Mouse (Mus musculus) stomach, embryonic 14.5 days (tissue): Measurements from ENCODE around the gene Hoxc9. TPM values are rescaled to one million over a fixed set of nuclear protein-coding genes. Genes with fewer than 3 reads are reported as not detected.

Experiments used
- ATAC-seq: fragments of 200-750 bp; cut with Nextera tagmentation; 2 replicates; pipeline ENCODE4 v1.8.0; 2017; ENCODE audit warnings: low read depth, moderate TSS enrichment; ENCODE audit not compliant: insufficient number of reproducible peaks, insufficient read depth, low FRiP score
- H3K27ac ChIP-seq: fragments of 300-500 bp; sonication (generic); 2 replicates; pipeline ENCODE4 v1.5.1; 2014; ENCODE audit warnings: mild to moderate bottlenecking, low read length, moderate library complexity, mixed read lengths
- H3K27me3 ChIP-seq: fragments of 300-500 bp; sonication (generic); 2 replicates; pipeline ENCODE4 v1.6.1; 2014; ENCODE audit warnings: low read length, control low read depth, mixed read lengths; ENCODE audit not compliant: control insufficient read depth, insufficient read depth
- H3K36me3 ChIP-seq: fragments of 300-500 bp; sonication (generic); 2 replicates; pipeline ENCODE4 v1.6.1; 2014; ENCODE audit warnings: mild to moderate bottlenecking, control low read depth, low read length, moderate library complexity, mixed read lengths; ENCODE audit not compliant: control insufficient read depth, insufficient read depth
- H3K4me1 ChIP-seq: fragments of 300-500 bp; sonication (generic); 2 replicates; pipeline ENCODE4 v1.6.1; 2014; ENCODE audit warnings: low read length, control low read depth, mixed read lengths; ENCODE audit not compliant: control insufficient read depth, insufficient read depth
- H3K4me2 ChIP-seq: fragments of 300-500 bp; sonication (generic); replicated peaks from 2 replicates; pipeline ENCODE4 v1.6.1; 2014; ENCODE audit warnings: low read depth, low read length, control low read depth
- H3K4me3 ChIP-seq: fragments of 300-500 bp; sonication (generic); 2 replicates; pipeline ENCODE4 v1.5.1; 2014; ENCODE audit warnings: low read depth, low read length, control low read depth
- H3K9ac ChIP-seq: fragments of 300-500 bp; sonication (generic); replicated peaks from 2 replicates; pipeline ENCODE4 v1.6.1; 2014; ENCODE audit warnings: low read depth, mild to moderate bottlenecking, control low read depth, low read length, moderate library complexity, mixed read lengths
- H3K9me3 ChIP-seq: fragments of 300-500 bp; sonication (generic); 2 replicates; pipeline ENCODE4 v1.6.1; 2016; ENCODE audit warnings: low read depth, low read length, control low read depth; ENCODE audit not compliant: control insufficient read depth
- WGBS: fragments of 180-500 bp; shearing (Covaris S2); extraction: QIAGEN DNeasy Blood & Tissue Kit; methylation state at CpG from one replicate; pipeline ENCODE4 v1.1.7; 2014; 5-methylcytosine and 5-hydroxymethylcytosine counted together
- polyA plus RNA-seq: library from polyadenylated mRNA; unstranded; fragments of >200 nt; fragmentation: Nextera tagmentation; extraction: Ambion mirVana; gene quantifications from 2 replicates; pipeline ENCODE4 v1.2.1, GENCODE M21; 2014

The Hoxc9 gene
- polyA plus RNA-seq, 1 experiment from 2014 or later, result not detected

GRCm38 (mm10) chr15:102963259-102963658, 13.0 kb upstream of the Hoxc9 start:
- H3K4me1 ChIP-seq, result no peaks in the 10 kb centered on the region; the same call in 1 of the 2 replicates
- no peak overlapping the region for H3K4me2 ChIP-seq
- ATAC-seq, result no peak
- no peak overlapping the region for H3K9ac ChIP-seq
- peaks cover 78% of the 10 kb centered on the region for H3K27me3 ChIP-seq
- H3K9me3 ChIP-seq, result no peaks in the 10 kb centered on the region
- 3% methylated on average over 8 of the region's 8 CpGs for WGBS
- H3K36me3 ChIP-seq, result no peaks in the 10 kb centered on the region
- no peak overlapping the region for H3K4me3 ChIP-seq
- H3K27ac ChIP-seq, result no peak overlapping the region

GRCm38 (mm10) chr15:102963671-102964640, 12.3 kb upstream of the Hoxc9 start:
- Histone ChIP-seq H3K4me2 (no peak overlapping the region), H3K9me3 (no peaks in the 10 kb centered on the region), H3K36me3 (no peaks in the 10 kb centered on the region), H3K27me3 (peaks cover 81% of the 10 kb centered on the region), H3K4me3 (no peak overlapping the region), H3K27ac (no peak overlapping the region), H3K9ac (no peak overlapping the region), H3K4me1 (no peaks in the 10 kb centered on the region; the same call in 1 of the 2 replicates)
- no peak for ATAC-seq
- WGBS, result 2% methylated on average over 28 of the region's 28 CpGs

GRCm38 (mm10) chr15:102965003-102965891, 11.0 kb upstream of the Hoxc9 start:
- H3K36me3 ChIP-seq, result no peaks in the 10 kb centered on the region
- H3K4me2 ChIP-seq, result no peak overlapping the region
- H3K4me1 ChIP-seq, result no peaks in the 10 kb centered on the region; the same call in 1 of the 2 replicates
- H3K9ac ChIP-seq, result no peak overlapping the region
- ATAC-seq, result no peak
- H3K27ac ChIP-seq, result no peak overlapping the region
- no peak overlapping the region for H3K4me3 ChIP-seq
- WGBS, result 5% methylated on average over 26 of the region's 26 CpGs
- peaks cover 83% of the 10 kb centered on the region for H3K27me3 ChIP-seq
- no peaks in the 10 kb centered on the region for H3K9me3 ChIP-seq

GRCm38 (mm10) chr15:102965892-102966775, 10.1 kb upstream of the Hoxc9 start:
- Histone ChIP-seq H3K9me3 (no peaks in the 10 kb centered on the region), H3K27ac (no peak overlapping the region), H3K4me3 (no peak overlapping the region), H3K4me1 (no peaks in the 10 kb centered on the region; the same call in 1 of the 2 replicates), H3K9ac (no peak overlapping the region), H3K4me2 (peak overlapping the region; percentile 1; the same call in 1 of the 2 replicates), H3K27me3 (peaks cover 83% of the 10 kb centered on the region), H3K36me3 (no peaks in the 10 kb centered on the region)
- ATAC-seq, result peak; percentile 56; the same call in 1 of the 2 replicates
- WGBS, result 5% methylated on average over 29 of the region's 30 CpGs

- H3K4me3 ChIP-seq, result no peak within 1 kb of the TSS
- H3K27me3 ChIP-seq, result peaks cover 84% of the 10 kb centered on the region
- H3K9me3 ChIP-seq, result no peaks in the 10 kb centered on the region
- WGBS, result 2% methylated on average over 27 of the region's 27 CpGs
- peak; percentile 30; the same call in 1 of the 2 replicates for ATAC-seq
- H3K36me3 ChIP-seq, result no peaks in the 10 kb centered on the region
- H3K4me2 ChIP-seq, result peak within 1 kb of the TSS; percentile 1; the same call in 1 of the 2 replicates
- H3K4me1 ChIP-seq, result no peaks in the 10 kb centered on the region; the same call in 1 of the 2 replicates
- H3K27ac ChIP-seq, result no peak within 1 kb of the TSS
- H3K9ac ChIP-seq, result no peak within 1 kb of the TSS
Measured at GRCm38 (mm10) chr15:102966776-102967311, 9.4 kb upstream of the Hoxc9 start, which contains the start of gene Hoxc10. Gene Hoxc10 (plus strand): TSS chr15:102966796.

- Histone ChIP-seq H3K9ac (no peak within 1 kb of the TSS), H3K4me1 (no peaks in the 10 kb centered on the region; the same call in 1 of the 2 replicates), H3K27me3 (peaks cover 86% of the 10 kb centered on the region), H3K9me3 (no peaks in the 10 kb centered on the region), H3K27ac (no peak within 1 kb of the TSS), H3K4me2 (peak within 1 kb of the TSS; percentile 1; the same call in 1 of the 2 replicates), H3K36me3 (no peaks in the 10 kb centered on the region), H3K4me3 (no peak within 1 kb of the TSS)
- WGBS, result 3% methylated on average over 12 of the region's 12 CpGs
- ATAC-seq, result no peak
Measured at GRCm38 (mm10) chr15:102967312-102967510, 9.0 kb upstream of the Hoxc9 start, which contains the start of gene Hoxc5. Gene Hoxc5 (plus strand): TSS chr15:102967443.

- no peaks in the 10 kb centered on the region for H3K36me3 ChIP-seq
- H3K4me3 ChIP-seq, result no peak overlapping the region
- no peaks in the 10 kb centered on the region for H3K9me3 ChIP-seq
- 2% methylated on average over 34 of the region's 34 CpGs for WGBS
- H3K27me3 ChIP-seq, result peaks cover 86% of the 10 kb centered on the region
- no peak overlapping the region for H3K4me2 ChIP-seq
- H3K9ac ChIP-seq, result no peak overlapping the region
- no peak overlapping the region for H3K27ac ChIP-seq
- ATAC-seq, result no peak
- no peaks in the 10 kb centered on the region; the same call in 1 of the 2 replicates for H3K4me1 ChIP-seq
Measured at GRCm38 (mm10) chr15:102967511-102968397, 8.5 kb upstream of the Hoxc9 start.
